Mouse (Mus musculus) T-helper 17 cell (primary cell): Measurements from ENCODE around the gene Dok1.

Experiments
- in situ Hi-C, 2 experiments: fragments of 300-600 bp; cut with MboI, MseI; formaldehyde crosslinking; loops; 1 replicate in 1 of 2; 2 replicates in 1 of 2; pipeline ENCODE4 v1.15.1; 2025; ENCODE audit warnings: high pct_unique_total_duplicates in 2 of 2

The Dok1 gene

DNA sequence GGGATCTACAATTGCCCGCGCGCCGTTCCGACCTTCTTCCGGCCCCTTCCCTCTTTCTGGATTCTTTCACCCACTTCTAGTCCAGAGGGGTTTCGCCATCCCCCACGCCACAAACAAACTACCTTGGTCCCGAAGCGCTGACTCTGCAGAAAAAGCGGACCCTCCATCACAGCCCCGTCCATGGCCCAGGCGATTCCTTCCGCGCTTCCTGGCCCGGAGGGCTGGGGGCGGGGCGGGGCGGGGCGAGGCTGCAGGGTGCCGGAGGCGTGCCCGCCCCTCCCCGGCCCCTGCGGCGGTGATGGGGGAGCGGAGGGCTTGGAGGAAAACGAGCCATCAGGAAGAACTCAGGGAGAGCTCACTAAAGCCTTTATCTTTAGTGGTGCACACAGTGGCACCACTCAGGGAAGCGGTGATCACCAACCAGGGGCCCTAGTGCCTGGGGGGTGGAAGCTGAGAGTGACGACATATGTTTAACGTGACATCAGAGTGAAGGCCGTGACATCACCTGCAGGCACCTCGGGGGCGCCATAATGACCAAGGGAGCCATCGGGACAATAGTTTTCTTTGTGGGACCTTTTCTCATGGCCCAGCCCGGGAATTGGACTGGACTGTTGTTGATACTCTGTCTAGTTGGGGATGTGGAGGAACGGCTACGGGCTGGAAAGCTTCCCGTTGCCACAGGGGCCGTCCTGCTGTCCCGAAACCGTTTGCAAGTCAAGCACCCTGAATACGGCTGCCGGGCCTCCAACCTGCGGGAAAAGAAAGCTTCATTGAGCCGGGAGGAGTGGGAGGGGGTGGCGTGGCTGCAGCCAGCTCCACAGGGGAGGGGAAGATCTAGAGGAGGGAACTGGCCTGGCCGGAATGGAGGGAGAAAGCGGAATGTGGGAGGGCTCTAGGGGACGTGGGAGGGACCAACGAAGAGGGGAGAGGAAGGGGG is at the start of gene Dok1, which contains the start of gene Loxl3:
Dok1 (minus strand) TSS at position 223 of the 937 bp plus-strand sequence.
Loxl3 (plus strand) TSS at position 925 of the 937 bp plus-strand sequence.
- in situ Hi-C loops: no loop called here

DNA sequence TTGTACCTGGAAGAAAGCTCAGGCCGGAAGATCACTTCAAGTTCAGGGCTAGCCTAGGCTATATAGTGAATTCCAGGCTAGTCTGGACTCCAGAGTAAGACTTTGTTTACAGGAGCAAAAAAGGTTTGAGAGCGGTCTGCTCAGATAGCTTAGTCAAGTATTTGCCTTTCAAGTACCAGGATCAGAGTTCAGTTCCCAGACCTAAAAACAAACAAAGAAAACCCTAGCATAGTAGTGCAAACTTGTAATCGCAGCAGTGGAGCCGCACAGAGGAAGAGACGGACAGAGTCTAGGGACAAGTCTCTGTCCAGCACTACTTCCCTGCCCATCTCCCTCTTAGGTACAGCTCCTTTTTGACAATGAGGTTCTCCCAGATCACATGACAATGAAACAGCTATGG is 46.9 kb upstream of the Dok1 start:
- in situ Hi-C loops: loop anchor here in 1 of 2 experiments (5.0 kb wide), 1 partner anchor 78 kb away; no protein-coding TSS in a partner anchor

DNA sequence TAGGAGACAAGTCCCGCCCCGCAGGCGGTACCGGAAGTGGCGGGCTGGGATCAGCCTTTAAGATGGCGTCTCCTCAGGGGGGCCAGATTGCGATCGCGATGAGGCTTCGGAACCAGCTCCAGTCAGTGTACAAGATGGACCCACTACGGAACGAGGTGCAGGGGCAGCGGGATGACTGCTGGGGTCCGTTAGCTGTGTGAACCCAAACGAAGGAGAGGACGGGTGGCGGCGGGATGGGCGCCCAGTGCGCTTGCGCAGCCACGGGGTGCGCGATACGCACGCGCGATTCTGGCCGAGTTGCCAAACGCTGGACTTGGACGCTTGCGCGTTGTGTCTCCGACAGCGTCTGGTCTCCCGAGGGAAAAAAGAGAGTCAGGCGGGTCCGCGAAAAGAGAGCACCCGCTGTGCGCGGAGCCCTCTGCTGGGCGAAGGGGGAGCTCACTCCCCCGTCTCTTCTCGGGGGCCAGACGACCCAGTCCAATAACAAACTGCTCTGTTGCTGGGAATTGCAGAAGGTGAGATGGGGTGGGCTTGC is 45.1 kb upstream of the Dok1 start:
- in situ Hi-C loops: no loop called here

DNA sequence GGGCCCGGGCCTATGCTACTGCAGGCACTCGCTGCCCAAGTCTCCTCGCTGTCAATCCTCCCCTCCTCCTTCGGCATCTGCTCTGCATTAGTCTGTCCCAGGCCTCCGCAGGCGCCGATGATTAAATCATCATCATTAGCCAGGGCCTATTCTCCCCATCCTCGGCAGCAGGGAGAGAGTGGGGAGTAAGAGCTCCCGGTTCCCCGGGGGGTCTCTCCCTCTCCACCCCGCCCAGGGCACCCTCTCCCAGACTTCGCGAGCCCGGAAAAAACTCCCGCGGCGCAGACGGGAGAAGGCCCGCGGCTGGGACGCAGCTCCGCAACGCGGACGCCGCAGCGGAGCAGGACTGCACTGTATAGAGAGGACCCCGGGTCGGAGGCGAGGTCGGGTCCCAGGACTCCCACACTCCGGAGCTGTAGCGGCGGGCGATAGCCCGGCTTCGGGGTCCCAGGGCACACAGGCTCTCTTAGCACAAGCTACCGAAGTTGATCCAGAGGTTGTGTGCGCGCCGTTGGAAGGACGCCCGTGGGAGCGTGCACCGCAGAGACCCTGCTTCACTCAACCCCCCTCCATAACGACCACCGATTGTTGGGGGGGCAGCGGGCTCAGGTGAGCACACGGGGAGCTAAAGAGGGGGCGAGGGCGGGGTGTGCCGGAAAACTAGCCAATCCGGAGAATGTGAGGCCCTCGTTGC is 44.5 kb upstream of the Dok1 start, which contains the start of gene Pcgf1:
Pcgf1 (plus strand) TSS at position 240 of the 694 bp plus-strand sequence.
- in situ Hi-C loops: no loop called here

DNA sequence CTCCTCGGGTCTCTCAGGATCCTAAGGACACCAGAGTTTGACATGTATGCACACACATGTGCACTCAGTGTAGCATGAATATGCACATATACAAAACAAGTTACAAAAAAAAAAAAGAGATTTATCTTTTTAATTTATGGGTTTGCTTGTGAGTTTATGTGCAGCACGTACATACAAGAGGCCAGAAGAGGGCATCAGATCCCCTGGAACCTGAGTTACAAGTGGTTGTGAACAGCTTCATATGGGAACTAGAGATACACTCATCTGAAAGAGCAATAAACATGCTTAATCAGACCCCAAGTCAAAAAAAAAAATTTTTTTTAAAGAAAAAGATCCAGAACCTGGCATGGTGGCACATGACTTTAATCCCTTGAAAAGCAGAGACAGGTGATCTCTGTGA is 41.7 kb upstream of the Dok1 start:
- in situ Hi-C loops: loop anchor here in 1 of 2 experiments (5.0 kb wide), 1 partner anchor 42 kb away; the partner anchor contains the start of gene Mogs

DNA sequence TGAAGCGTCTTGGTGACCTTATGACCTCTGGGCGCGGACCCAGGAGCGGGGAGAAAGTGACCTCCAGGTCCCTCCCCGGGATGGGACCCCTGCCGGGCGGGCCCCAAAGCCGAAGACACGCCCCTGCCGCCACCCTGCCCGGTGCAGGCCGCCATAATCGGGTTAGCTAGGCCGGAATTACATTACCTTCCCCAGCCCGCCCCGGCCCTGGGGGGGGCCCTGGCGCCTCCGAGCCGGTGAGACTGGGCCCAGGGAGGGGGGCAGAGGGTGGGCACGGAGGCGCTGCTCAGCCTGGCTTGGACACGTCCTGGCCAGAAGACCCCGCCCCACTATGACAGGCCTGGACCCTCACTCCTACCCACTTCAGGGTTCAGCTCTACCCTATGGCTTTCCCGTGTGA is 37.9 kb upstream of the Dok1 start:
- in situ Hi-C loops: loop anchor here in 1 of 2 experiments (5.0 kb wide), 1 partner anchor 46 kb away; the partner anchor contains the start of gene Mogs

DNA sequence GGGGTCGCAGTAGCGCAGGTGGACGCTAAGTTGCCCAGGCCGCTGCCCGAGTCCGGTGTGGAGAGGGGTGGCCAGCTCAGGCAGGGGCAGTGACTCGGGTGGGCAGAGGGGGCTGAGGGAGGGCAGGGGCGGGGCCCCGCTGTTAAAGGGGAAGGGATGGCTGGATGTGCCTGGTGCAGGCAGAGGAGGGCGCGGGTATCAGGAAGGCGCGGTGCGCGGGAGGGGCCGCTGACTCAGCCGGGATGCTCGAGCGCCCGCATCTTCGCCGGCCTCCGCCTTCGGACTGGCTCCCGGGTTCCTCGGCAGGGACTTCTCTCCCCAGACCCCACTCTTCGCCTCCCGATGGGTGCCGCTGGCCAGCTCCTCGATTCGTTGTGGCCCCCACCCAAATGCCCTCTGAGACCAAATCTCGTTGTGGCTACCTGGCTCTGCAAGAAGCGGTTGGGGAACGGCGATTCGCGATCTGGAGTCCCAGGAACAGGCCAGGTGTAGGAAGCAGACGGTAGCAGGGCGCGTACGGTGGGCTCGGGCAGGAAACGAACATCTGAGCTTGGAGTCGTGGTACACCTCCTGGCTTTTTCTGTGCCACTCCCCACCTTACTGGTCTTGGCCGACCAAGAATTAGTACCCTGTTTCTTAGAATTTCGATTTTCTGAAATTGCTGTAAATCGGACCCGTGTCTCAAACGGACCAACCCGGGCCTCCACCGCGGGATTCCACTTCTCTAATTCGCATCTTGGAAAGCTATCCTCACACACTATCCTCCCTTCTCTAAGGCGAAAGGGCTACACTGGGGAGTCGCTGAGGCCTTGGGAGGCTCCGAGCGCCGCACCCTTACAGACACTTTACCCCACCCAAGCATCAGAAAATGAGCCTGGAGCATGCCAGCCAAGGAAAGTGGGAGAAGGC is 37.3 kb upstream of the Dok1 start:
- in situ Hi-C loops: loop anchor here in 1 of 2 experiments (5.0 kb wide), 1 partner anchor 47 kb away; the partner anchor contains the start of gene Mogs

DNA sequence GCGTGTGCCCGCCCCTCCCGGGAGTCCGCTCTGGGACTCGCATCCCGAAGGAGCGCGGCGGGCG is 36.8 kb upstream of the Dok1 start, which contains the start of gene Tlx2:
Tlx2 (minus strand) TSS at position 47 of the 64 bp plus-strand sequence.
- in situ Hi-C loops: loop anchor here in 1 of 2 experiments (5.0 kb wide), 1 partner anchor 47 kb away; the partner anchor contains the start of gene Mogs

DNA sequence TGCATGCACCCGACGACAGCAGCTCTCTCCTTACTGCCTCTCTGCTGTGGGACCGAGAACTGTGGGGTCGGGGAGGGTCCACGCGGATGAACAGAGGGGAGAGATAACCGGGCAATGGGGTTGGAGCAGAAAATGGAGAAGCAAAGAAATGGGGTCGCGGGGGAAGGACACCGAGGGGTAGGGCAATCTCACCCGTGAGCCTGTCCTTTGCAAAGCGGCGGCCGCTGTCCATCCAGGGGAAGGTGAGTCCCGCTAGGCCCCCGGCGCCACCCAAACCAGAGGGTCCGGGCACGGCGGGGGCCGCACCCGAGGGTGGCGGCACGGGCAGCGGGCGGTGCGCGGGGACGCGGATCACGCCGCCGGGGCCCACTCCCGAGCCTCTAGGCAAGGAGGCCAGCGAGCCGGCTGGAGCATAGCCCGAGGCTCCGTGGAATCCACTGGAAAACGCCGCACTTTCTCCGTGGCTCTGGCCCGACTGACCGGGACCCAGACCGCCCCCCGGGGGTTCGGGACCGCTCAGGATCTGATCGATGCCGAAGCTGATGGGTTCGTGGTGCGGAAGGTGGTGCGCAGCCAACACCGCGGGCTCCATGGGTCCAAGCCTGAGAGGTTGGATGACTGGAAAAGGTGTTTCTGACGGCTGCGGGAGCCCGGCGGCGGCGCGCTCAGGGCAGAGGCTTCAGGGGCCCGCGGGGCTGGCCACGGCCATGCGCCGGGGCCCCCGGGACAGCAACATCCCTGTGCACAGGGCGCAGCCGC is 36.4 kb upstream of the Dok1 start:
- in situ Hi-C loops: loop anchor here in 1 of 2 experiments (5.0 kb wide), 1 partner anchor 48 kb away; the partner anchor contains the start of gene Mogs

DNA sequence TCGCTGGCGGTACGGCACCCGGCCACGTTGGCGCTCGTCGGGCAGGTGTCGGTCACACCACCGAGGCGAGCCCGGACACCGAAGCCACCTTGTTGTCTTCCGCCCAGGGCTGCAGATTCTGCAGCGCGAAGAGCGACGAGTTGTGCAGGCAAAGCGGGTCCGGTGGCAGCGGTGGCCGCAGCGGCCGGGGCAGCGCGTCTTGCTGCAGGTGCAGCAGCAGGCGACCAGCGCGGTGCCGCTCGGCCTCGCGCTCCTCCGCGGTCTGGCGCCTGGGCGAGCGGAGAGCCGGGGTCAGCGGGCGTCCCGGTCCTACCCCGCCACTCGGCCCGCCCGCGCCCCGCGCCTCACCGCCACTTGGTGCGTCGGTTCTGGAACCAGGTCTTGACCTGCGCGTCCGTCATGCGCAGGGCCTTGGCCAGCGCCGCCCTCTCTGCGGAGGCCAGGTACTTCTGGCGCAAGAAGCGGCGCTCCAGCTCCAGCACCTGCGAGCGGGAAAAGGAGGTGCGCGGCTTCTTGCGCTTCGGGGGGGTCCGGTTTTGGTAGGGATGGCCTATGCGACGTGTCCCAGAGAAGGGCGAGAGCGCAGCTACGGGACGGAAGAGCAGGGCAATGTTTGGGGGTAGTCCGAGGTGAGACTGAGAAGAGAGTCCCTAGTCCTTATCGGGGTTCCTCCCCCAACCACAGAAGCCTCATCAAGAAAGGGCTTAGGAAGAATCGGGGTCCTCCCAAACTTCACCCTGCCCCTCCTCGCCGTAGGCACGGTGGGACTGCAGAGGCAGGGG is 35.6 kb upstream of the Dok1 start:
- in situ Hi-C loops: no loop called here

DNA sequence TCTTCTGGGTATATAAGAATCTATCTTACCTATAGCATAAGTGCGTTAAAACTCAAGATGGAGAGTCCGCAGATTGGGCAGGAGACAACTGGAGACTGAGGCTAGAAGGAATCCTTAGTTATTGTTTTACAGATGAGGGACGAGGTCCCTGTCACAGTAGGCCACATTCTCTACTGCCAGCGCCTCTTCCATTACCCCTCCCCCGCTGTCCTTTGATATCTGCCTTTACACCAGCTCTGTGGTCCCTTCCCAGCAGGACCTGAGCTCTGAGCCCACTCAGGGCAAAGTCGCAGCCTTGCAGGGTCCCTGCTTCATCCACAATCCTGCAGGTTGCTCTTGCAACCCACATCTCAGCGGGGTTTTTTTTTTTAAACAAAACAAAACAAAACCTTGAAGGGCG is 35.0 kb upstream of the Dok1 start:
- in situ Hi-C loops: no loop called here

DNA sequence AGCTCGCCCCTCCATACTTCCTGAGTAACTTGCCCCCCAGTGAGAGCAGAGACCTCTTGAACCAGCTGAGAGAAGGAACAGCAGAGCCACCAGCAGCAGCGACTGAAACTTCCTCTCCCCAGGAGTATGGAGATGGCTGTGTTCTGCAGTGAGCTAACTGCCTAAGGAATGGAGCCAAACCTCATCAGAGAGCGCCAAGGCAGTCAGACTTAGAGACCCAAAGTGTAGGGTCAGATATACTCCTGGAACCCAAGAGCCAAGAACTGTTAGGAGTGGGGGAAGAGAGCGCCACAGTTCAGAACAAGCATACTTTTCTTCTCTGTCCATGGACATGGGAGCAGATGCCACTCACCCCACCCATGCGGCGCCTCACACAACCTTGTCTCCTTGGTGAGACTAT is 33.2 kb upstream of the Dok1 start:
- in situ Hi-C loops: no loop called here

DNA sequence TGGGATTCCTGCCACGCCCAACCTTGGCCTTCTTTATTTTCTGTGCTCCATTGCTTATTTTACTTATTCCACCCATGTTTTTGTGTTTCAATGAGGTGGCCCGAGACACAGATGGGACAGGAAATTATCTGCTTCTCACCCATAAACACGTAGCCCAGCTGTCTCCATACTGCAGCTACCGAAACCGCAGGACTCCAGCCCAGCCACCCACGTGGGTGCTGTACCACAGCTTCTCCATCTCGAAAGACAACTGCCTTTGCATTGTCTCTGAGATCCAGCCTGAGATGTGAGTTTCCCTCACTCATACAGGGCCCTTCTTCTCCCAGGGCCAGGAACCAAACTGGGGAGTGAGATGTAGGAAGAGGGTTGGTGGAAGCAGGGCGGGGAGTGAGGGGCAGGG is 32.7 kb upstream of the Dok1 start:
- in situ Hi-C loops: no loop called here

DNA sequence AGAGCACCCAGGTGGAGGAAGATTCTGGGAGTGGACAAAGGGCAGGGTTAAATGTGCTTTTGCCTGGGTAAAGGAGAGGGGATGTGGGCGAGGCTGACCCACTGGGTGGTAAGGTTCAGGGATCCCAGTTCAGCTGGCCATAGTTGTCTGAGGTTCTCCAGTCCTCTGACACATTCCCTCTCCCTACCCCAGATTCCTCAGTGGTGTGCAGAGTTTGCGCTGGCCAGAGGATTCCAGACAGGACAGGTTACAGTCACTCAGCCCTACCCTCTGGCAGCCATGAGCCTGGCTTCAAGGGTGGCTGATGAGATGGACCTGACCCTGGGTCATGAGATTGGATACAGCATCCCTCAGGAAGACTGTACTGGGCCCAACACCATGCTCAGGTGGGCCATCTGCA is 25.5 kb upstream of the Dok1 start:
- in situ Hi-C loops: loop anchor here in 1 of 2 experiments (10.0 kb wide), 1 partner anchor 54 kb away; no protein-coding TSS in a partner anchor

DNA sequence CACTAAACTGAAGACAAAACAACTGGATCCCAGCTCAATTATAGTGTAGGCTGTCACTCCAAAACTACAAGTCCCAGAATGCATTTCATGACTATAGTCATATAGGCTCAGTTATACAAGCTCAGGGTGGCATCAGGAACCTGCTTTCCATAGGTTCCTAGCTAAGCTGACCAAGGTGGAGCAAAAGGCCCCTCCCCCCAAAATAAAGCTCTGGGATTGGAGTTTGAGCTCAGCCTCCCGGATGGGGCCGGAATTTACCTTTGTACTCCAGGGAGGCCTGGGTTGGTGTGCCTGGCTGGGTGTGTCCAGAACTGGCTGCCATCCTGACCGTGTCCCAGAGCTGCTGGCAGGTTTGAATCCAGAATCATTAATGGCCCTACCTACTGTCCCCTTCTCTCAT is 24.5 kb upstream of the Dok1 start, which contains the start of gene Dqx1:
Dqx1 (plus strand) TSS at position 55 of the 400 bp plus-strand sequence.
- in situ Hi-C loops: loop anchor here in 1 of 2 experiments (10.0 kb wide), 1 partner anchor 53 kb away; no protein-coding TSS in a partner anchor

DNA sequence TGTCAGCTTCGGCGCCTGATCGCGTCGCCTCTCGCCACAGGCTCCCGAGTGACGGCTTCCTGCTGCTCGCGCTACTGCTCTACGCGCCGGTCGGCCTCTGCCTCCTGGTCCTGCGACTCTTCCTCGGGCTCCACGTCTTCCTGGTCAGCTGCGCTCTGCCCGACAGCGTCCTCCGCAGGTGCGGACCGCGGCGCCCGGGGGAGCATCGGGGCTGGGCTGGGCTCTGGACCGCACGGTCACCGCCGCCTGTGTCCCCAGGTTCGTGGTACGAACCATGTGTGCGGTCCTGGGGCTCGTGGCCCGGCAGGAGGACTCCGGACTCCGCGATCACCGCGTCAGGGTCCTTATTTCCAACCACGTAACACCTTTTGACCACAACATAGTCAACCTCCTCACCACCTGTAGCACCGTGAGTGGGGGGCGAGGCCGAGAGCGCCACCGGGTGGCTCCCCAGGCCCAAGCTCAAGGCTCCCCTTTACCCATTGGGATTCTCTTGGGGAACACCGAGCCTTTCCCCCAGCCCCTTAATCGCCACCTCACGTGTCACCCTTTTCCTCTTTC is 21.7 kb upstream of the Dok1 start, which contains the start of gene Htra2:
Htra2 (minus strand) TSS at position 403 of the 561 bp plus-strand sequence.
- in situ Hi-C loops: loop anchor here in 1 of 2 experiments (10.0 kb wide), 1 partner anchor 50 kb away; no protein-coding TSS in a partner anchor

DNA sequence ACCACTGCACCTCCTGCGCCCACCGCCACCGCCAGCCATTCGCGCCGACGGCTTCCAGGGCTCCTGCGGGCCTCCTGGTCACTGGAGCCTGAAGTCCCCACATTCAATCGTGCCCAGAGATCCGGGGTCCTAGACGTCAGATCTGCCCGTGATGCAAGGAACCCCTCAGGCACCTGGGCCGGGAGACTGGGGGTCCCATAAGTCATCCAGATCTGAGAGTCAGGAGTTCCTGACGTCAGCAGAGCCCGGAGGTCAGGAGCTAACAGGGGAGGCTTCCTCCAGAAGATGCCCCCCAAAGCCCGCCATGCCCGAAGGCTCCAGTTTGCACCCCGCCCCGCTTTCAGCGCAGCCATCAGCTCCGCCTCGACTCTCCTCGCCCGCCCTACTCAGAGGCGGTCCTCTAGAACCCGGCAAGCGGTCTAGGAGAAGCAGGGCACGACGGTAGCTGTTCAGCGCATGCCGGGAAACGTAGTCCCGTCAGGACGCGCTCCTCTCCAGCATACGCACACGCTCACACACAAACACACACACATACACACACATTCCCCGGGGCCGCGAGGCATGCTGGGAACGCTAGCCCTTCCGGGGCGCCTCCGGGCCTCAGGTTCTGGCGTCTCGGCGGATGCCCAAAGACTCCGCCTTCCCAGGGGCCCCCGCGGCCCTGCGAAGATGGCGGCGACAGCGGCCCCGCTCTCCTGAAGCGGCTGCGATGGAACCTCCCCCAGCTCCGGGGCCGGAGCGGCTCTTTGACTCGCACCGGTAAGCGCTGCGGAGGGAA is 21.0 kb upstream of the Dok1 start, which contains the start of gene Aup1:
Aup1 (plus strand) TSS at position 448 of the 778 bp plus-strand sequence.
- in situ Hi-C loops: loop anchor here in 1 of 2 experiments (10.0 kb wide), 1 partner anchor 49 kb away; no protein-coding TSS in a partner anchor
